Mouse (Mus musculus): ENCODE data around the gene Gm4744. TPM values are rescaled to one million over a fixed set of nuclear protein-coding genes. Genes with fewer than 3 reads are reported as not detected.
"Not testable (repeated sequence)": the region's sequence is repeated elsewhere in the genome, so short reads cannot be mapped to it uniquely, and the experiment has no call there.

Gene Gm4744
- not detected in 2 replicates for polyA plus RNA-seq (2014; fragmentation: Nextera tagmentation; extraction: Ambion mirVana)

GRCm38 (mm10) chr6:40951770-40952169 lies at the start of gene Gm4744:
Gene Gm4744, minus strand, starts transcription at chr6:40951870.
- DNase-seq (ENCODE audit: low spot score) (no peak), ATAC-seq (ENCODE audit: low read depth) (no peak)
- no peaks in the 10 kb centered on the region for H3K9me3 ChIP-seq (ENCODE audit: control insufficient read depth, low read length)
- H3K27ac ChIP-seq (replicated peaks; ENCODE audit: low read depth, low read length) = no peak within 1 kb of the TSS
- H3K4me3 ChIP-seq (ENCODE audit: low read depth, low read length) = no peak within 1 kb of the TSS
- no peaks in the 10 kb centered on the region for H3K4me1 ChIP-seq (ENCODE audit: control insufficient read depth, insufficient read depth, low read length)
- H3K36me3 ChIP-seq (ENCODE audit: control insufficient read depth, insufficient read depth, low read length) = no peaks in the 10 kb centered on the region
- no peaks in the 10 kb centered on the region for H3K27me3 ChIP-seq (replicated peaks; ENCODE audit: control insufficient read depth, insufficient read depth, low read length)
- no peak within 1 kb of the TSS for H3K9ac ChIP-seq (ENCODE audit: low read depth, low read length)
- H3K4me2 ChIP-seq (ENCODE audit: low read depth, low read length) = no peak within 1 kb of the TSS

- not testable (repeated sequence) for H3K9ac ChIP-seq (ENCODE audit: low read depth, low read length); H3K9me3 ChIP-seq (ENCODE audit: control insufficient read depth, low read length); H3K4me3 ChIP-seq (ENCODE audit: low read depth, low read length); H3K27ac ChIP-seq (replicated peaks; ENCODE audit: low read depth, low read length); H3K27me3 ChIP-seq (replicated peaks; ENCODE audit: control insufficient read depth, insufficient read depth, low read length); DNase-seq (ENCODE audit: low spot score); ATAC-seq (ENCODE audit: low read depth); H3K36me3 ChIP-seq (ENCODE audit: control insufficient read depth, insufficient read depth, low read length); H3K4me2 ChIP-seq (ENCODE audit: low read depth, low read length); H3K4me1 ChIP-seq (ENCODE audit: control insufficient read depth, insufficient read depth, low read length)
Measured at GRCm38 (mm10) chr6:40999379-40999778, 47.7 kb upstream of the Gm4744 start, which contains the start of gene Gm2663. Gene Gm2663, minus strand, starts transcription at chr6:40999479.

GRCm38 (mm10) chr6:40964454-40964853 lies 12.8 kb upstream of the Gm4744 start, which contains the start of gene 1810009J06Rik:
Gene 1810009J06Rik, plus strand, starts transcription at chr6:40964754.
- not testable (repeated sequence) for H3K27ac ChIP-seq (replicated peaks; ENCODE audit: low read depth, low read length); H3K4me1 ChIP-seq (ENCODE audit: control insufficient read depth, insufficient read depth, low read length); H3K27me3 ChIP-seq (replicated peaks; ENCODE audit: control insufficient read depth, insufficient read depth, low read length); H3K4me3 ChIP-seq (ENCODE audit: low read depth, low read length); H3K36me3 ChIP-seq (ENCODE audit: control insufficient read depth, insufficient read depth, low read length); DNase-seq (ENCODE audit: low spot score); H3K4me2 ChIP-seq (ENCODE audit: low read depth, low read length); H3K9me3 ChIP-seq (ENCODE audit: control insufficient read depth, low read length); H3K9ac ChIP-seq (ENCODE audit: low read depth, low read length); ATAC-seq (ENCODE audit: low read depth)
- 87% methylated on average over 2 of the region's 2 CpGs for WGBS

GRCm38 (mm10) chr6:40953716-40954115 lies 2.0 kb upstream of the Gm4744 start:
- 61% methylated on average over 2 of the region's 2 CpGs for WGBS
- H3K9ac ChIP-seq (ENCODE audit: low read depth, low read length) = no peak overlapping the region
- peaks cover 3% of the 10 kb centered on the region; the same call in 1 of the 2 replicates for H3K9me3 ChIP-seq (ENCODE audit: control insufficient read depth, low read length)
- no peaks in the 10 kb centered on the region for H3K4me1 ChIP-seq (ENCODE audit: control insufficient read depth, insufficient read depth, low read length)
- no peak overlapping the region for H3K27ac ChIP-seq (replicated peaks; ENCODE audit: low read depth, low read length)
- DNase-seq (ENCODE audit: low spot score) = no peak
- H3K4me2 ChIP-seq (ENCODE audit: low read depth, low read length) = no peak overlapping the region
- ATAC-seq (ENCODE audit: low read depth) = no peak
- H3K27me3 ChIP-seq (replicated peaks; ENCODE audit: control insufficient read depth, insufficient read depth, low read length) = no peaks in the 10 kb centered on the region
- H3K4me3 ChIP-seq (ENCODE audit: low read depth, low read length) = no peak overlapping the region
- no peaks in the 10 kb centered on the region for H3K36me3 ChIP-seq (ENCODE audit: control insufficient read depth, insufficient read depth, low read length)

- Histone ChIP-seq H3K9me3 (ENCODE audit: control insufficient read depth, low read length) (no peaks in the 10 kb centered on the region), H3K9ac (ENCODE audit: low read depth, low read length) (no peak within 1 kb of the TSS), H3K4me3 (ENCODE audit: low read depth, low read length) (no peak within 1 kb of the TSS), H3K4me2 (ENCODE audit: low read depth, low read length) (no peak within 1 kb of the TSS), H3K27ac (replicated peaks; ENCODE audit: low read depth, low read length) (no peak within 1 kb of the TSS), H3K27me3 (replicated peaks; ENCODE audit: control insufficient read depth, insufficient read depth, low read length) (no peaks in the 10 kb centered on the region), H3K4me1 (ENCODE audit: control insufficient read depth, insufficient read depth, low read length) (no peaks in the 10 kb centered on the region), H3K36me3 (ENCODE audit: control insufficient read depth, insufficient read depth, low read length) (no peaks in the 10 kb centered on the region)
- ATAC-seq (ENCODE audit: low read depth) = no peak
- DNase-seq (ENCODE audit: low spot score) = no peak
- WGBS = 93% methylated on average over 10 of the region's 10 CpGs
Measured at GRCm38 (mm10) chr6:40940457-40940856, 11.2 kb downstream of the Gm4744 start, which contains the start of gene 1700074P13Rik. Gene 1700074P13Rik, minus strand, starts transcription at chr6:40940557.

GRCm38 (mm10) chr6:40919954-40920353 lies 31.7 kb downstream of the Gm4744 start:
- H3K27me3 ChIP-seq (replicated peaks; ENCODE audit: control insufficient read depth, insufficient read depth, low read length) = no peaks in the 10 kb centered on the region
- WGBS = 74% methylated on average over 4 of the region's 4 CpGs
- DNase-seq (ENCODE audit: low spot score) = no peak

GRCm38 (mm10) chr6:40900287-40900686 lies 51.4 kb downstream of the Gm4744 start, which contains the start of gene Prss58:
Gene Prss58, minus strand, starts transcription at chr6:40900387.
- Histone ChIP-seq H3K4me1 (ENCODE audit: control insufficient read depth, insufficient read depth, low read length) (no peaks in the 10 kb centered on the region), H3K27me3 (replicated peaks; ENCODE audit: control insufficient read depth, insufficient read depth, low read length) (no peaks in the 10 kb centered on the region), H3K4me2 (ENCODE audit: low read depth, low read length) (no peak within 1 kb of the TSS), H3K36me3 (ENCODE audit: control insufficient read depth, insufficient read depth, low read length) (no peaks in the 10 kb centered on the region), H3K4me3 (ENCODE audit: low read depth, low read length) (no peak within 1 kb of the TSS), H3K27ac (replicated peaks; ENCODE audit: low read depth, low read length) (no peak within 1 kb of the TSS), H3K9me3 (ENCODE audit: control insufficient read depth, low read length) (no peaks in the 10 kb centered on the region), H3K9ac (ENCODE audit: low read depth, low read length) (no peak within 1 kb of the TSS)
- ATAC-seq (ENCODE audit: low read depth) (no peak), DNase-seq (ENCODE audit: low spot score) (no peak)

More at GRCm38 (mm10) chr6:40919954-40920353, 31.7 kb downstream of the Gm4744 start:
- Histone ChIP-seq H3K9me3 (ENCODE audit: control insufficient read depth, low read length) (no peaks in the 10 kb centered on the region), H3K9ac (ENCODE audit: low read depth, low read length) (no peak overlapping the region), H3K36me3 (ENCODE audit: control insufficient read depth, insufficient read depth, low read length) (no peaks in the 10 kb centered on the region), H3K4me2 (ENCODE audit: low read depth, low read length) (no peak overlapping the region), H3K4me3 (ENCODE audit: low read depth, low read length) (no peak overlapping the region), H3K4me1 (ENCODE audit: control insufficient read depth, insufficient read depth, low read length) (no peaks in the 10 kb centered on the region), H3K27ac (replicated peaks; ENCODE audit: low read depth, low read length) (no peak overlapping the region)
- ATAC-seq (ENCODE audit: low read depth) = no peak

Other genes with a start within 250 kb of the Gm4744 start
- not detected in 2 replicates for gene Moxd2, start 64.4 kb downstream of the Gm4744 start, polyA plus RNA-seq (2014; fragmentation: Nextera tagmentation; extraction: Ambion mirVana)
- not detected in 2 replicates for gene Prss58, start 51.5 kb downstream of the Gm4744 start, polyA plus RNA-seq (2014; fragmentation: Nextera tagmentation; extraction: Ambion mirVana)
- gene 1700074P13Rik, start 11.3 kb downstream of the Gm4744 start, polyA plus RNA-seq (2014; fragmentation: Nextera tagmentation; extraction: Ambion mirVana) = not detected in 2 replicates
- gene 1810009J06Rik, start 12.9 kb upstream of the Gm4744 start, polyA plus RNA-seq (2014; fragmentation: Nextera tagmentation; extraction: Ambion mirVana) = not detected in 2 replicates
- gene Gm2663, start 47.6 kb upstream of the Gm4744 start, polyA plus RNA-seq (2014; fragmentation: Nextera tagmentation; extraction: Ambion mirVana) = not detected in 2 replicates
- not detected in 2 replicates for gene 2210010C04Rik, start 83.6 kb upstream of the Gm4744 start, polyA plus RNA-seq (2014; fragmentation: Nextera tagmentation; extraction: Ambion mirVana)

Data from embryonic facial prominence, embryonic 14.5 days (tissue).